Mouse (Mus musculus) common myeloid progenitor, adult 5-6 weeks (primary cell): ENCODE measurements around the gene Rnf167. TPM values are rescaled to one million over a fixed set of nuclear protein-coding genes. Genes with fewer than 3 reads are reported as not detected.

Experiments used
- ATAC-seq: replicated peaks from 2 replicates; pipeline ENCODE4 v1.8.0; 2016; ENCODE audit warnings: low read depth, mild to moderate bottlenecking, moderate TSS enrichment, inconsistent platforms; ENCODE audit not compliant: poor library complexity, severe bottlenecking
- total RNA-seq: library from RNA; stranded (forward); fragments of 200-1000, 187-1606 nt; gene quantifications from 2 replicates; pipeline ENCODE4 v1.2.3, GENCODE M21; 2017

Gene Rnf167
- total RNA-seq, 1 experiment from 2014 or later: 65.8 TPM

GRCm38 (mm10) chr11:70630129-70630528, 16.9 kb upstream of the Rnf167 start:
- no peak for ATAC-seq

DNA sequence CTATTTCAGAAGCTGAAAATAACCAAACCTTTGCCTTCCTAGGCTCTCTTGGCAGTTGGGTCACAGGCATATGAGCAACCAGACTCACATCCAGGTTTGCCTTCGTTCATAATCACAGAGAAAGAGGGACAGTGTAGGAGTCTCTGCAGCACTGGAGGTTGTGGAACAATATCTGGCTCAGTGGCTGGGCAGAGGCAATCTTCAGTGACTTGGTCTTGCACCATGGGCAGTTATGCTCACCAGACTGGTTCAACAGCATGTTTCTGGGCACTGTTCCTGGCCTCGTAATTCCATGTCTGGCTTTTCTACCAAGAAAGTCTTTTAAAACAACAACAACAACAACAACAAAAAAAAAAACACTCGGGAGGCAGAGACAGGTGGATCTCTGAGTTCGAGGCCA, 11.4 kb upstream of the Rnf167 start:
- no peak for ATAC-seq

DNA sequence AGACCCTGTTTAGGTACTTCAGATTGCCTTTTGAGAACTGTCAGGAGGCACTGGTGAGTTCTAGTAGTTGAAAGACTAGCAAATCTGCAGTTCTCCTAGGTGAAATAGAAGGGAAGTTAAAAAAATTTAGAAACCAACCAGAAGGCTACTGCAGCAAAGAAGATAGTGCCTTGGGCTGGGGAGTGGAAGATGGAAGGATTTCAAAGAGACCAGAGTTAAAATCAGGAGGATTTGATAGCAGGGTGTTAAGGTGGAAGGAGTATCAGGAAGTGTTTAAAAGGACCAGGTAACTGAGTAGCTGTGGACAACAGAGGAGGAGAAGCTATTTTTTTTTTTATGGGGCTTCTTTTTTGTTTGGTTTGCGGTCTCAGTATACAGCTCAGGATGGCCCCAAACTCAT, 9.3 kb upstream of the Rnf167 start:
- ATAC-seq: no peak

- ATAC-seq: no peak; the same call in 1 of the 2 replicates
These were observed 8.7 kb upstream of the Rnf167 start for GRCm38 (mm10) chr11:70638293-70638692.

DNA sequence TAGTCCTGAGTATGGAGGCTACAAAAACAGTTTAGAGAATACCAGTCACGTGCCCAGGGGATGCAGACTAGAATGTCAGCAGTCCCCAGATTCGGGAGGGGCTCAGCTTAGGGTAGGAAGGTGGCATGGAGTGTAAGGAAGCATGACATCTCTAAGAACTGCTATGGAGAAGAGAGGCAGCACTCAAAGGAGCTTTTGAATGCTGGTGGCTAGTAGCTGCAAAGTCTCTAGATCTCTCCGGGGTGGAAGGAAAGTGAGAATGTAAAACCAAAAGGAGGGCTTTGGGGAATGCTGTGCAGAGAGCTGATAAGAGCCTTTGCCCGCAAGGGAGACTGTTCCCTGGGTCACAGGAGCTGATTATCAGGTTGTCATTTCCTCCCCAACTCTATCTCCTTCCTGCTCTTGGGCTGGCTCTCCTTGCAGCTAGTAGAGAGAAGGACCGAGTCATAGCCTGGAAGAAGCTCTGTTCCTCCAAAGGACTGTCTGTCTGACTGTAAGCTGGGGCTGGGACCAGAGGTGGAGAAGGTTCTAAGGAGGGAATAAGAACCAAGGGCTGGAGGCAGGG, 8.2 kb upstream of the Rnf167 start, which contains the start of gene Gp1ba:
Gp1ba (plus strand) TSS at position 409 of the 565 bp plus-strand sequence.
- peak; percentile 95 for ATAC-seq

GRCm38 (mm10) chr11:70639976-70640375, 7.1 kb upstream of the Rnf167 start:
- ATAC-seq: no peak

DNA sequence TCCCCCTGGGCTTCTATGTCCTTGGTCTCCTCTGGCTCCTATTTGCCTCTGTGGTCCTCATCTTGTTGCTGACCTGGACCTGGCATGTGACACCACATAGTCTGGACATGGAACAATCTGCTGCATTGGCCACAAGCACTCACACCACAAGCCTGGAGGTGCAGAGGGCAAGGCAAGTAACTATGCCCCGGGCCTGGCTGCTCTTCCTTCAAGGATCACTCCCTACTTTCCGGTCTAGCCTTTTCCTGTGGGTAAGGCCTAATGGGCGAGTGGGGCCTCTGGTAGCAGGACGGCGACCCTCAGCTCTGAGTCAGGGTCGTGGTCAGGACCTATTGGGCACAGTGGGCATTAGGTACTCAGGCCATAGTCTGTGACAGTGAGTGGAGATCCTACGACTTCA, 5.8 kb upstream of the Rnf167 start:
- ATAC-seq: no peak

GRCm38 (mm10) chr11:70643051-70643450, 4.0 kb upstream of the Rnf167 start:
- ATAC-seq: no peak

- ATAC-seq: no peak
These were observed 2.4 kb upstream of the Rnf167 start for GRCm38 (mm10) chr11:70644564-70645103.

- ATAC-seq: no peak
These were observed 1.4 kb upstream of the Rnf167 start for GRCm38 (mm10) chr11:70645461-70646258.

DNA sequence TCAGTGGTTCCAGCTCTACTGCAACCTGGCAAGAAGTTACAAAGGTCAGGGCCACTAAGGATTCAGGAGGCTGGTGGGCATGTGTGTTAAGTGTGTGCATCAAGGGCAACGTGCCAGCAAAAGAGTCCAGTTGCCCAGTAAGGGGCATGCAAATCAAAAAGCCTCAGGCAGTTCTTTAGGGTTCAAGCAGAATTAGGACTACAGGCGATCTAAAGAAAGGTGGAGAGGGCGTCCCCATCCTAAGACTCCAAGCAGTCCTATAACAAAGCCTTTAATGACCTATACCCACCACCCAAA, 828 bp upstream of the Rnf167 start:
- ATAC-seq: no peak

GRCm38 (mm10) chr11:70647716-70648420, 833 bp downstream of the Rnf167 start:
- ATAC-seq: 0 out of 2 replicates have a peak, but pooled peaks have one; percentile 7

GRCm38 (mm10) chr11:70648512-70648911, 1.5 kb downstream of the Rnf167 start:
- ATAC-seq: no peak

GRCm38 (mm10) chr11:70649185-70649734, 2.2 kb downstream of the Rnf167 start:
- no peak for ATAC-seq

- no peak for ATAC-seq
These were observed 3.5 kb downstream of the Rnf167 start for GRCm38 (mm10) chr11:70650322-70651175.

DNA sequence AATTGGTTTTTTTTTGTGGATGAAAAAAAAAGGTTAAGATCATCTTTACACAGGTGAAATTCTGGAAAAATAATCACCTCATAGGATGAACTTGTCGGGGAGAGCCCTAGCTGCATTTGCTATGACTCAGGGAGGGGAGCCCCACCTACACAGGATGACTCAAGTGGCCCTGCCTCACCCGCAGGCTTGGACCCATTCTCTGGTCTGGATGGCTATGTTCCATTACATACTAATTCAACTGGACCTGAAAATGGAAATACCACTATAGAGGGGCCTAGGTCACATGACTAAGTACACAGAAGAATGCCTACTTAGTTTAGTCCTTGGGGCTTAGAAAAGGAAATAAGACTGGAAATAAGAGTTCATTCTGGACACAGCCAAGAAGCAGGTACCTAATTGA, 4.4 kb downstream of the Rnf167 start:
- no peak for ATAC-seq

GRCm38 (mm10) chr11:70652029-70652883, 5.2 kb downstream of the Rnf167 start:
- ATAC-seq: no peak

- ATAC-seq: no peak
These were observed 5.9 kb downstream of the Rnf167 start for GRCm38 (mm10) chr11:70652884-70653344.
